Mouse (Mus musculus) MEL (cell line): ENCODE measurements around the gene Mfsd4b3. TPM values are rescaled to one million over a fixed set of nuclear protein-coding genes. Genes with fewer than 3 reads are reported as not detected.
"Not testable (repeated sequence)": the region's sequence is repeated elsewhere in the genome, so short reads cannot be mapped to it uniquely, and the experiment has no call there.

Experiments
- DNase-seq: peaks from one replicate; pipeline ENCODE4 v3.0.0; 2011; ENCODE audit warnings: low read depth, low spot score
- H3K27ac ChIP-seq: 2 replicates; pipeline ENCODE4 v1.5.1; 2012; ENCODE audit warnings: low read depth, mild to moderate bottlenecking, control low read depth, low read length, moderate library complexity; ENCODE audit not compliant: control insufficient read depth
- H3K27me3 ChIP-seq, 2 experiments: fragments of 150-350 bp in 1 of 2; sonication (generic) in 1 of 2; 2 replicates each; pipeline ENCODE4 v1.6.1; 2012; ENCODE audit warnings: low read length in 2 of 2, mild to moderate bottlenecking in 2 of 2, improper control_type of control experiment in 1 of 2, moderate library complexity in 1 of 2; ENCODE audit not compliant: insufficient read depth in 2 of 2, control insufficient read depth in 1 of 2
- H3K36me3 ChIP-seq, 2 experiments: 2 replicates each; pipeline ENCODE4 v1.6.1; 2012 to 2014; ENCODE audit warnings: low read length in 2 of 2, improper control_type of control experiment in 1 of 2, inconsistent platforms in 1 of 2, mild to moderate bottlenecking in 1 of 2; ENCODE audit not compliant: insufficient read depth in 2 of 2, control insufficient read depth in 1 of 2
- H3K4me1 ChIP-seq, 2 experiments: fragments of 150-350 bp in 1 of 2; sonication (generic) in 1 of 2; 2 replicates each; pipeline ENCODE4 v1.6.1; 2012; ENCODE audit warnings: low read length in 2 of 2, improper control_type of control experiment in 1 of 2, mild to moderate bottlenecking in 1 of 2; ENCODE audit not compliant: insufficient read depth in 2 of 2, control insufficient read depth in 1 of 2
- H3K4me3 ChIP-seq, 2 experiments: fragments of 150-350 bp in 1 of 2; sonication (generic) in 1 of 2; 2 replicates each; pipeline ENCODE4 v1.5.1; 2012; ENCODE audit warnings: low read depth in 2 of 2, low read length in 2 of 2, mild to moderate bottlenecking in 2 of 2, moderate library complexity in 2 of 2, control low read depth in 1 of 2, improper control_type of control experiment in 1 of 2; ENCODE audit not compliant: control insufficient read depth in 1 of 2, insufficient read depth in 1 of 2
- H3K79me2 ChIP-seq: 2 replicates; pipeline ENCODE4 v1.6.1; 2012; ENCODE audit warnings: mild to moderate bottlenecking, low read length, moderate library complexity; ENCODE audit not compliant: control insufficient read depth, poor library complexity, insufficient read depth
- H3K9ac ChIP-seq: 2 replicates; pipeline ENCODE4 v1.6.1; 2012; ENCODE audit warnings: low read depth, mild to moderate bottlenecking, control low read depth, low read length, moderate library complexity; ENCODE audit not compliant: control insufficient read depth, poor library complexity, severe bottlenecking
- H3K9me3 ChIP-seq: fragments of 150-350 bp; sonication (generic); replicated peaks from 2 replicates; pipeline ENCODE4 v1.6.1; 2012; ENCODE audit warnings: mild to moderate bottlenecking, low read length, improper control_type of control experiment, moderate library complexity; ENCODE audit not compliant: insufficient read depth
- CHD1 ChIP-seq: IDR thresholded peaks from 2 replicates; pipeline ENCODE4 v1.6.1; 2012; ENCODE audit warnings: low read depth, mild to moderate bottlenecking, inconsistent platforms, low read length, improper control_type of control experiment
- CHD2 ChIP-seq: IDR thresholded peaks from 2 replicates; pipeline ENCODE4 v1.6.1; 2011; ENCODE audit warnings: low read length, improper control_type of control experiment
- ELF1 ChIP-seq: IDR thresholded peaks from 2 replicates; pipeline ENCODE4 v1.6.1; 2014; ENCODE audit warnings: low read depth, mild to moderate bottlenecking, inconsistent platforms, low read length, improper control_type of control experiment, moderate library complexity
- EP300 ChIP-seq, 2 experiments: IDR thresholded peaks; 2 replicates each; pipeline ENCODE4 v1.6.1; 2011; ENCODE audit warnings: improper control_type of control experiment in 2 of 2, low read length in 2 of 2, low read depth in 1 of 2, mild to moderate bottlenecking in 1 of 2
- GABPA ChIP-seq: IDR thresholded peaks from 2 replicates; pipeline ENCODE4 v1.6.1; 2012; ENCODE audit warnings: low read depth, mild to moderate bottlenecking, inconsistent platforms, low read length, improper control_type of control experiment, moderate library complexity
- GATA1 ChIP-seq: IDR thresholded peaks from 2 replicates; pipeline ENCODE4 v1.6.1; 2011; ENCODE audit warnings: low read depth, low read length, improper control_type of control experiment
- JUND ChIP-seq: IDR thresholded peaks from 2 replicates; pipeline ENCODE4 v1.6.1; 2011; ENCODE audit warnings: low read depth, mild to moderate bottlenecking, improper control_type of control experiment, low read length
- KAT2A ChIP-seq: conservative IDR thresholded peaks from 2 replicates; pipeline ENCODE4 v1.6.1; 2012; ENCODE audit warnings: low read depth, low read length, improper control_type of control experiment, inconsistent platforms
- MAFK ChIP-seq: IDR thresholded peaks from 2 replicates; pipeline ENCODE4 v1.6.1; 2011; ENCODE audit warnings: low read depth, mild to moderate bottlenecking, low read length, improper control_type of control experiment, borderline replicate concordance
- MAX ChIP-seq: IDR thresholded peaks from 2 replicates; pipeline ENCODE4 v1.6.1; 2011; ENCODE audit warnings: low read length, improper control_type of control experiment
- MEF2A ChIP-seq: IDR thresholded peaks from 2 replicates; pipeline ENCODE4 v1.6.1; 2014; ENCODE audit warnings: low read depth, mild to moderate bottlenecking, inconsistent platforms, low read length, improper control_type of control experiment; ENCODE audit not compliant: poor library complexity, insufficient replicate concordance, severe bottlenecking; ENCODE audit errors: extremely low read depth
- MYC ChIP-seq: IDR thresholded peaks from 2 replicates; pipeline ENCODE4 v1.6.1; 2011; ENCODE audit warnings: low read depth, mild to moderate bottlenecking, low read length, improper control_type of control experiment, moderate library complexity
- POLR2A ChIP-seq, 2 experiments: IDR thresholded peaks; 2 replicates each; pipeline ENCODE4 v1.6.1; 2011 to 2012; ENCODE audit warnings: low read length in 2 of 2, mild to moderate bottlenecking in 2 of 2, control low read depth in 1 of 2, improper control_type of control experiment in 1 of 2, low read depth in 1 of 2, moderate library complexity in 1 of 2; ENCODE audit not compliant: control insufficient read depth in 1 of 2, insufficient read depth in 1 of 2, poor library complexity in 1 of 2
- RAD21 ChIP-seq: IDR thresholded peaks from 2 replicates; pipeline ENCODE4 v1.6.1; 2011; ENCODE audit warnings: mild to moderate bottlenecking, low read depth, low read length, improper control_type of control experiment
- RCOR1 ChIP-seq: IDR thresholded peaks from 2 replicates; pipeline ENCODE4 v1.6.1; 2012; ENCODE audit warnings: low read depth, mild to moderate bottlenecking, inconsistent platforms, low read length, improper control_type of control experiment
- SIN3A ChIP-seq: IDR thresholded peaks from 2 replicates; pipeline ENCODE4 v1.6.1; 2012; ENCODE audit warnings: low read length, improper control_type of control experiment, inconsistent platforms
- SMC3 ChIP-seq: IDR thresholded peaks from 2 replicates; pipeline ENCODE4 v1.6.1; 2011; ENCODE audit warnings: low read depth, low read length, improper control_type of control experiment
- TBP ChIP-seq: IDR thresholded peaks from 2 replicates; pipeline ENCODE4 v1.8.0; 2011; ENCODE audit warnings: low read depth, low read length, improper control_type of control experiment
- UBTF ChIP-seq: IDR thresholded peaks from 2 replicates; pipeline ENCODE4 v1.6.1; 2012; ENCODE audit warnings: low read depth, mild to moderate bottlenecking, inconsistent platforms, low read length, improper control_type of control experiment, moderate library complexity, borderline replicate concordance; ENCODE audit not compliant: insufficient read depth
- ZKSCAN1 ChIP-seq: IDR thresholded peaks from 2 replicates; pipeline ENCODE4 v1.6.1; 2012; ENCODE audit warnings: low read depth, mild to moderate bottlenecking, inconsistent platforms, low read length, improper control_type of control experiment, moderate library complexity
- ZMIZ1 ChIP-seq: IDR thresholded peaks from 2 replicates; pipeline ENCODE4 v1.6.1; 2012; ENCODE audit warnings: low read depth, mild to moderate bottlenecking, inconsistent platforms, low read length, improper control_type of control experiment, moderate library complexity
- ZNF384 ChIP-seq: IDR thresholded peaks from 2 replicates; pipeline ENCODE4 v1.6.1; 2012; ENCODE audit warnings: low read depth, mild to moderate bottlenecking, inconsistent platforms, low read length, improper control_type of control experiment
- polyA plus RNA-seq, 2 experiments: library from polyadenylated mRNA; stranded (reverse) in 1 of 2; unstranded in 1 of 2; fragments of >175 nt in 1 of 2; fragments of >200 nt in 1 of 2; gene quantifications; 2 replicates each; pipeline versions ENCODE4 v1.2.1 to v1.2.4; 2012; ENCODE audit warnings: low replicate concordance in 2 of 2, low read depth in 1 of 2; ENCODE audit not compliant: insufficient read length in 2 of 2, insufficient read depth in 1 of 2, missing spikeins in 1 of 2
- total RNA-seq: library from RNA; depleted of rRNA; stranded (reverse); fragments of 300-350 nt; gene quantifications from 2 replicates; pipeline ENCODE4 v1.2.3, GENCODE M21; 2012

The Mfsd4b3 gene
- total and polyA plus RNA-seq, 3 experiments: not detected

DNA sequence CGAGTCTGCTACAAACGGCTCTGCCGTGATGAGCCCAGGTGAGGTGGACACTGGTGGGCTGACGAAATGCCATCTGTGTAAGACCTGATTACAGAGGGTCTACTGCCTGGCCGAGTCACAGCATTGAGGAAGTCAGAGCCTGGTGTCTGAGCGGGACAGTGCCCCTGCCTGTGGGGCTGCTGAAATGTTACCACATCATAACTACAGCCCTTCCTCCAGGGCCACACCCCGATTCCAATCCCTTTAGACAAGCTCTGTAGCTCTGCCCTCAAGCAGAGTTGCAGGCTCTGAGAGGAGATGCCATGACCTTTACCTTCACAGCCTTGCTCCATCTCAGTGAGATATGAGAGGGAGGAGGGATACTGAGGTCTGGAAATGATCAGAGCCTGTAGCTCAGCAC, 23.4 kb downstream of the Mfsd4b3 start:
- Histone ChIP-seq H3K4me1 (no peaks in the 10 kb centered on the region), H3K79me2 (no peaks in the 10 kb centered on the region), H3K4me3 (no peak overlapping the region), H3K27me3 (no peaks in the 10 kb centered on the region; a peak in 1 of 4 replicates), H3K36me3 (no peaks in the 10 kb centered on the region), H3K27ac (no peak overlapping the region)
- peak; percentile 28 for DNase-seq
- TF ChIP-seq CHD1 (no peak), ZMIZ1 (no peak), SIN3A (no peak), RCOR1 (no peak), MYC (no peak)
- TF ChIP-seq, all 39 proteins: peak for 0
- Histone ChIP-seq H3K9me3 (no peaks in the 10 kb centered on the region), H3K9ac (no peak overlapping the region)

DNA sequence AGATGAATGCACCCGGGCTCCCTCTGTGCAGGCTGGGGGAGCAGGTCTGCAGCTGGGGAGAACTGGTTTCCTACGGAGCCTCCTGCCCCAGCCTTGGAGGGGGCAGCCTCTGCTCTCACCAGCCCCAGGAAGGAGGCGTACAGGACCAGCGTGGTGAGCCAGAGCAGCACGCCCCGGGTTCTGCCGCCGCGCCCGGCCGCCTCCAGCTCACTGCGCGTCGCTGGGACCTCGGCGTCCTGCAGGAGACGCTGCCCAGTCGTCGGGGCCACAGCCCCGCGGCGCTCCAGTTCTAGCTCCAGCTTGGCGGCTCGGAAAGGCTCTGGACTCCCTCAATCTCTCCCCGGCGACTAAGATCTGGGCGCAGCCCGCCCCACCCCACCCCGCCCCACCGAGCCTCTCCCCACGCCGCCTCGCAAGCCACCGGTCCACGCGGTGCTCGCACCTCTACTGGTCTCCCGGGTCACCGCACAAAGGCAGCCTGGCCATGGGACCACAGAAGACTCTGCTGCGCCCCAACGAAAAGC, 33.3 kb downstream of the Mfsd4b3 start, which contains the start of gene Mfsd4b2:
Gene Mfsd4b2, minus strand, starts transcription at position 308 of the 524 bp plus-strand sequence.
- no peaks in the 10 kb centered on the region for H3K79me2 ChIP-seq
- H3K4me1 ChIP-seq: no peaks in the 10 kb centered on the region
- no peak for DNase-seq
- no peak for TF ChIP-seq CHD2
- TF ChIP-seq ZKSCAN1: no peak
- no peak for TF ChIP-seq ZNF384
- no peak for TF ChIP-seq JUND
- TF ChIP-seq MAX: no peak
- no peak for TF ChIP-seq SMC3
- TF ChIP-seq ELF1: no peak
- no peak for TF ChIP-seq GABPA
- TF ChIP-seq TBP: no peak
- TF ChIP-seq KAT2A: no peak
- TF ChIP-seq MEF2A: no peak
- TF ChIP-seq POLR2A (IDR thresholded peaks at IDR 0.05; ENCODE audit: control insufficient read depth in 1 of 2, insufficient read depth in 1 of 2, low read depth in 1 of 2, low read length in 2 of 2, poor library complexity in 1 of 2): no peak
- no peak for TF ChIP-seq MAFK
- TF ChIP-seq UBTF: no peak
- TF ChIP-seq GATA1: no peak
- TF ChIP-seq RAD21: no peak
- TF ChIP-seq EP300 (IDR thresholded peaks at IDR 0.05; ENCODE audit: low read depth in 1 of 2, low read length in 2 of 2): no peak
- no peak within 1 kb of the TSS for H3K27ac ChIP-seq
- no peaks in the 10 kb centered on the region; a peak in 2 of 4 replicates for H3K27me3 ChIP-seq
- no peak within 1 kb of the TSS for H3K9ac ChIP-seq
- H3K36me3 ChIP-seq: no peaks in the 10 kb centered on the region
- no peaks in the 10 kb centered on the region for H3K9me3 ChIP-seq
- no peak within 1 kb of the TSS for H3K4me3 ChIP-seq

DNA sequence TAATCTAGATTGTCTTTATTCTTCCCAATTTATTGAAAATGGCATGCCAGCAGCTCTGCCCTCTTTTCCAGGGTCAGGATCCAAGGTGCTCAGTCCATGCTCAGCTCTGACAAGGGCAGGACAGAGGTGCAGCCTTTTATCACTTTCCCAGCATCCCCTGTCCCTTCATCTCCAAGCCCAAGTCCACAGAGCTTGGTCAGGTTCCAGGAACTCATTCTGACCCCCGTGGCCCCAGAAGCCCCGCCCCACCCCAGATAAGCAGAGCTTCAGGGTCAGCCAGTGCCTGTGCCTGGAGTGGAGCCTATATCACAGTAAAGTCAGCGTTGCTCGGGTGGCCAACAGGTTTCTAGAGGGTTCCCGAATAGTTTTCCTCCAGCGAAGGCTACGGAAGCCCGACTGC, 35.4 kb downstream of the Mfsd4b3 start:
- not testable (repeated sequence) for H3K9me3 ChIP-seq, H3K79me2 ChIP-seq, H3K27ac ChIP-seq, H3K9ac ChIP-seq, H3K27me3 ChIP-seq, H3K36me3 ChIP-seq, H3K4me1 ChIP-seq, H3K4me3 ChIP-seq, DNase-seq
